Mouse (Mus musculus) neural tube, embryonic 11.5 days (tissue): ENCODE measurements around the gene Kcnc4. TPM values are rescaled to one million over a fixed set of nuclear protein-coding genes. Genes with fewer than 3 reads are reported as not detected.

ENCODE experiments used
- ATAC-seq: fragments of 200-750 bp; cut with Nextera tagmentation; 2 replicates; pipeline ENCODE4 v1.8.0; 2017; ENCODE audit warnings: moderate number of reproducible peaks, mild to moderate bottlenecking, moderate TSS enrichment, moderate library complexity; ENCODE audit not compliant: insufficient read depth, low FRiP score, low TSS enrichment
- DNase-seq: peaks from one replicate; pipeline ENCODE4 v3.0.0-alpha.2; 2015; ENCODE audit warnings: low spot score
- H3K27ac ChIP-seq: fragments of 300-500 bp; sonication (generic); 2 replicates; pipeline ENCODE4 v1.5.1; 2014; ENCODE audit warnings: low read depth, mild to moderate bottlenecking, low read length
- H3K27me3 ChIP-seq: fragments of 300-500 bp; sonication (generic); 2 replicates; pipeline ENCODE4 v1.6.1; 2014; ENCODE audit warnings: mild to moderate bottlenecking, low read length, mixed read lengths; ENCODE audit not compliant: control insufficient read depth, insufficient read depth
- H3K36me3 ChIP-seq: fragments of 300-500 bp; sonication (generic); 2 replicates; pipeline ENCODE4 v1.6.1; 2014; ENCODE audit warnings: mild to moderate bottlenecking, low read length, moderate library complexity, mixed read lengths; ENCODE audit not compliant: control insufficient read depth, insufficient read depth
- H3K4me1 ChIP-seq: fragments of 300-500 bp; sonication (generic); 2 replicates; pipeline ENCODE4 v1.6.1; 2014; ENCODE audit warnings: low read length, mixed read lengths; ENCODE audit not compliant: control insufficient read depth, insufficient read depth
- H3K4me2 ChIP-seq: fragments of 300-500 bp; sonication (generic); 2 replicates; pipeline ENCODE4 v1.6.1; 2014; ENCODE audit warnings: low read depth, mild to moderate bottlenecking, moderate library complexity
- H3K4me3 ChIP-seq: fragments of 300-500 bp; sonication (generic); 2 replicates; pipeline ENCODE4 v1.5.1; 2014; ENCODE audit warnings: low read depth, low read length
- H3K9ac ChIP-seq: fragments of 300-500 bp; sonication (generic); 2 replicates; pipeline ENCODE4 v1.6.1; 2014; ENCODE audit warnings: mild to moderate bottlenecking, low read length
- H3K9me3 ChIP-seq: fragments of 300-500 bp; sonication (generic); 2 replicates; pipeline ENCODE4 v1.6.1; 2016; ENCODE audit warnings: low read length; ENCODE audit not compliant: control insufficient read depth
- WGBS: fragments of 180-500 bp; shearing (Covaris S2); extraction: QIAGEN DNeasy Blood & Tissue Kit; methylation state at CpG from one replicate; pipeline ENCODE4 v1.1.7; 2014; 5-methylcytosine and 5-hydroxymethylcytosine counted together
- polyA plus RNA-seq: library from polyadenylated mRNA; unstranded; fragments of >200 nt; fragmentation: Nextera tagmentation; extraction: Ambion mirVana; gene quantifications from 2 replicates; pipeline ENCODE4 v1.2.1, GENCODE M21; 2014

Kcnc4 gene
- polyA plus RNA-seq, 1 experiment from 2014 or later: 0.05 TPM

DNA sequence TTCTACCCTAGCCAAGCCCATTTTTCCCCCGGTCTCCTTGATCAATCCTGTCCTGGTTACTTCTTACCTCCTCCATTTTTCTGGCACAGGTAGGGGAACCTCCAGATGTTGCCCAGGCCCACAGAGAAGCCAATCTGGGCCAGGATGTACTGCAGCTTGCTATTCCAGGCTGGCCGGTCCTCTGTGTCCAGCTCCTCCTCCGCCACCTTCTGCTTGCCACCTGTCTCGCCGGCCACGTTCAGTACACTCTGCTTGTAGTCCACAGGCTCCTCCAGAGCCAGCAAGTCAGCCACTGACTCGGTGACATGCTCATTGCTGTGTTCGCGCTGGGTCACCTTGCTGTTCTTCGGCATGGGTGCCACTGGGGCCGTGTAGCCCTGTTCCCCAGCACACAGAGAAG, 40.9 kb upstream of the Kcnc4 start:
- no peak overlapping the region for H3K4me3 ChIP-seq
- ATAC-seq (no peak), DNase-seq (no peak)
- H3K36me3 ChIP-seq: no peaks in the 10 kb centered on the region
- H3K9ac ChIP-seq: no peak overlapping the region
- no peak overlapping the region for H3K27ac ChIP-seq
- no peaks in the 10 kb centered on the region for H3K27me3 ChIP-seq
- H3K9me3 ChIP-seq: no peaks in the 10 kb centered on the region
- H3K4me1 ChIP-seq: peaks cover under 1% of the 10 kb centered on the region; the same call in 1 of the 2 replicates
- WGBS: 94% methylated on average over 11 of the region's 11 CpGs
- no peak overlapping the region for H3K4me2 ChIP-seq

DNA sequence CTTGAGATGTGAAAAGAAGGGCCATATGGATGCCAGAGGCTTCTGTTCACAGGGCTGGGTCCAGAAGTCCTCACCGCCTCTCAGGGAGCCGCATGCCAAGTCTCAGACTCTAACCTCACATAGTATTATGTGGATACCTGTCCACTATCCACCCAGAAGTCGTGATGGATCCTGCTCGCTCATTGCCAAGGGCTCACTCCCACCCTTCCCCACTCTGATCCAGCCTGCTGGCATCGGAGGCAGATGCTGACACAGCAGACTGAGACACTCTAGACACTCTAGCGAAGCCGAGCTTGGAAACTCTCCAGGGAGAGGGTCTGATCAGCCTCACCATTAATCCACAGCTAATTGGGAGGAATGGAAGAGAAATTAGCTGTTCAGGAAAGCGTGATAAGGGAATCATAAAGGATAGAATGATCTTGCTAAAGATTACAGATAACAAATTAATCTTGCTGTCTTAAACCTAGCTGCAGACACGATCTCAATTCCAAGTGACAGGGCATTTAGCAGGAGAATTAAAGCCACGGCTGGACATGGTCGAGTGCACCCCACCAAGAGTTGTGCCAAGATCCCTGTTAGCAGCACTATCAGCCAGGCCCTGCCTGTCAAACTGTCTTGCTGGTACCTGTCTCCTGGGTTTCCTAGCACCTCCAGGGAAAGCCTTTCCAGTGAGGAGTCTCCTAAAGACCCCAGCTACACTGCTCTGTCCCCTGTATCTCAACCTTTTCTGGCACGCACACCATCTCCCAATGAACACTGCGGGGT, 36.9 kb upstream of the Kcnc4 start:
- ATAC-seq: no peak
- Histone ChIP-seq H3K4me2 (no peak overlapping the region), H3K36me3 (no peaks in the 10 kb centered on the region), H3K27me3 (no peaks in the 10 kb centered on the region), H3K27ac (no peak overlapping the region), H3K9ac (no peak overlapping the region), H3K9me3 (no peaks in the 10 kb centered on the region), H3K4me1 (no peaks in the 10 kb centered on the region), H3K4me3 (no peak overlapping the region)
- no peak for DNase-seq
- 81% methylated on average over 13 of the region's 13 CpGs for WGBS

DNA sequence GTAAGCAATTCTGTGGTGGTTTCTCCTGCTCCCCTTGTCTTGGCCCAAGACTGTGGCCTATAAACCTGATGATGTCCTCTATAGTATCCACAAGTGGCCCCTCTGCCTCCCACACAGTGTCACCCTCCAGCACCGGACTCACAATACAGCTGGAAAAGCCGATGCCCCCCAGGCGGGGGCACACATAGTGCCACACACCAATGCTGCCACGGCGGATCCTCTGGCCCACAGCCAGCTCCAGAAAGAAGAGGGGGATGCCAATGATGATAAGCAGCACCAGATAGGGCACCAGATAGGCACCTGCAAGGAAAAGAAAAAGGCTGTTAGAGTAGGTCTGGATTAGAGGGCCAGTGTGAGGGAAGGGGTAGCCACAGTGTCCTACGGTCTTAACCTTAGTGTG, 36.2 kb upstream of the Kcnc4 start:
- H3K9me3 ChIP-seq: no peaks in the 10 kb centered on the region
- no peak overlapping the region for H3K9ac ChIP-seq
- 95% methylated on average over 6 of the region's 6 CpGs for WGBS
- H3K36me3 ChIP-seq: no peaks in the 10 kb centered on the region
- H3K4me3 ChIP-seq: no peak overlapping the region
- ATAC-seq: no peak
- no peak for DNase-seq
- H3K27ac ChIP-seq: no peak overlapping the region
- no peaks in the 10 kb centered on the region for H3K27me3 ChIP-seq
- H3K4me2 ChIP-seq: no peak overlapping the region
- H3K4me1 ChIP-seq: no peaks in the 10 kb centered on the region

DNA sequence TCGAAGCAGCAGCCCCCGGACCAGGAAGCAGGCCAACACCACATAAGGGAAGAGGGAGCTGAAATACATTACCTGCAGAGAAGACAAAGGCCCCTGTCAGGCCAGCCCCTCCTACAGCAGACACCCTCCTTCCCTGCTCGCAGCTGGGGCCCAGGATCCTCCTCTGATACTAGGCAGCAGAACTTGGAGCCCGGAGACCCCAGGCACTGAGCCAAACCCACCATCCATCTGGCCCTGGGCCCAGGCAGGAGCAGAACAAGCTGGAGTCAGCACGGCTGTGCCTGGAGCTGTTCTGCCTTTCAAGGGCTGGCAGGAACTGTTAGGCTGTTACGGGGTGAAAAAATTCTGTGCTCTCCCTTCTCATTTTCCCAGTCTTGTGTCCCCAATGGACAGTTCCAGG, 32.1 kb upstream of the Kcnc4 start:
- Histone ChIP-seq H3K4me2 (no peak overlapping the region), H3K4me3 (no peak overlapping the region), H3K36me3 (no peaks in the 10 kb centered on the region), H3K27me3 (no peaks in the 10 kb centered on the region), H3K9ac (0 out of 2 replicates have a peak overlapping the region, but pooled peaks have one; percentile 22), H3K27ac (no peak overlapping the region), H3K4me1 (no peaks in the 10 kb centered on the region), H3K9me3 (no peaks in the 10 kb centered on the region)
- WGBS: 64% methylated on average over 6 of the region's 6 CpGs
- ATAC-seq: no peak
- DNase-seq: no peak

DNA sequence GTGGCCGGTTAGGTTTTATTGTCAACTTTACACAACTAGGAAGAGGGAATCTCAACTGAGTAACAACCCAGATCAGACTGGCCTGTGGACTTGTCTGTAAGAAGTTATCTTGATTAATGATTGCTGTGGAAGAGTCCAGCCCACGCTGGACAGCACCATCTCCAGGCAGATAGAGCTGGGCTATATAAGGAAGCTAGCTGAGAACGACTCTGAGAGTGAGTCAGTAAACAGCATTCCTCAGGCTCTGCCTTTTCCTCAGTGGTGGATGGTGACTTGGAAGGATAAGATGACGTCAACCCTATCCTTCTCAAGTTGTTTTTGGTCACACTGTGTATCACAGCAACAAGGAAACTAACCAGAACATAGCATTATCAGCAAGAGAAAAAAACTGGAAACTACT, 29.3 kb upstream of the Kcnc4 start:
- no peak for ATAC-seq
- Histone ChIP-seq H3K27ac (no peak overlapping the region), H3K27me3 (no peaks in the 10 kb centered on the region), H3K36me3 (no peaks in the 10 kb centered on the region), H3K9ac (no peak overlapping the region), H3K4me3 (no peak overlapping the region), H3K4me2 (no peak overlapping the region), H3K4me1 (no peaks in the 10 kb centered on the region), H3K9me3 (no peaks in the 10 kb centered on the region)
- DNase-seq: no peak
- whole genome bisulfite sequencing: 66% methylated on average over 4 of the region's 4 CpGs

DNA sequence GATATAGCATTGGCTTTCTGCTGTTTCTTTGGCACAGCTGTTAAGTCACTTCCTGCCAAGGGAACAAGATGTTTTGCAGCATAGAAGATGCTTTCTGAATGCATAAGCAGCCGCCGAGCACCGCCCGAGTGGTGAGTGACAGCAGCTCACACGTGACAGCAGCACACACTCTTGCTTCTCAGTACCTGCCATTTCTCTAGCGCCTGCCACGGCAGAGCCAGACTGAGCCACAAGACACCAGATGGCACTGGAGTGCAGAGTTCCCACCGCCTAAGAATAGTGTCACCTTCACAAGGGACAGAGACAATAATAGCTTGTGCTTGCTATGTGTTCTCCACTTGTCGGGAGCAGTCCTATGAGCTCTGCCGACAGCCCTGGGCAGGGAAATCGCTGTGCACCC, 23.9 kb upstream of the Kcnc4 start:
- Histone ChIP-seq H3K36me3 (no peaks in the 10 kb centered on the region), H3K27ac (no peak overlapping the region), H3K9ac (no peak overlapping the region), H3K4me1 (no peaks in the 10 kb centered on the region), H3K4me3 (no peak overlapping the region), H3K9me3 (no peaks in the 10 kb centered on the region), H3K4me2 (no peak overlapping the region), H3K27me3 (no peaks in the 10 kb centered on the region)
- WGBS: 51% methylated on average over 11 of the region's 11 CpGs
- DNase-seq (no peak), ATAC-seq (peak; percentile 60; the same call in 1 of the 2 replicates)

DNA sequence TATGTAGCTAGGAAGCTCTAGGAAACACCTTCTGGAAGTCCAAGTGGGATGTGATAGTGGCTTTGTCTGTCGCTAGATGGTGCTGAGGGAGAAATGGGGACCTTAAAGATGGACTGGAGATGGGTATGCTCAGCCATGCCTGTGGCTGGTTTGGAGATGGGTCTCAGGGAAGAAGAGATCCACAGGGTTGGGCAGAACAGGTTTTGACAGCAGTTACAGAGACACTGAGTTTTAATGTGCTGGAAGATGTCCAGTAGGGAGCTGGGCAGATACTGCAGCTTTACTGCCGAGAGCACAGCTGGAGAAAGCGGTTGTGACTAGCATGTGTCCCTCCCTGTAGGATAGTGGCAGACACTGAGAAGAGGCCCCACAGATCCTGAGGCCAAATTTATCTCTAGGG, 21.3 kb upstream of the Kcnc4 start:
- WGBS: 54% methylated on average over 3 of the region's 3 CpGs

DNA sequence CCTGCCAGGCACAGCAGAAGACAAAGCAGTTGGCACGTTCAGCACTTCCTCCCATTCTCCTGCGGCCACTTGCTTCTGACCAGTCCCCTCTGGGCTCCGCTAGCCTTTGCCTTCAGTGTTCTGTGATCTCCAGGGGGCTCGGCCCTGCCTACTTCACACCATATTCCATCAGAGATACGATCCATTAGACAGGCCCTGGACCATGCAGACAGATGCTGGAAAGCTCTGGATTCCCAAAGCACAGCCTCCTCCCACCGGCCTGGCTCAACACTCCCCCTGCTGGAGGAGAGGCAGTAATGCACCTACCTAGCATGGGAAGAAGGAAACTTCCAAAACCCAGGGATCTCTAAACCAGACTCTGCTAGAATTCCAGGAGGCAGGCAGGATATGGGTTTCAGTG, 12.8 kb upstream of the Kcnc4 start:
- Histone ChIP-seq H3K27ac (no peak overlapping the region), H3K27me3 (no peaks in the 10 kb centered on the region), H3K9ac (no peak overlapping the region), H3K4me1 (no peaks in the 10 kb centered on the region), H3K36me3 (no peaks in the 10 kb centered on the region), H3K9me3 (no peaks in the 10 kb centered on the region), H3K4me3 (no peak overlapping the region), H3K4me2 (no peak overlapping the region)
- DNase-seq (peak; percentile 66), ATAC-seq (peak; percentile 49; the same call in 1 of the 2 replicates)
- 30% methylated on average over 6 of the region's 6 CpGs for WGBS

More for the DNA sequence above, 21.3 kb upstream of the Kcnc4 start:
- H3K9ac ChIP-seq: no peak overlapping the region
- DNase-seq: peak; percentile 48
- no peak overlapping the region for H3K4me2 ChIP-seq
- H3K27me3 ChIP-seq: no peaks in the 10 kb centered on the region
- H3K27ac ChIP-seq: no peak overlapping the region
- H3K9me3 ChIP-seq: no peaks in the 10 kb centered on the region
- ATAC-seq: no peak
- no peak overlapping the region for H3K4me3 ChIP-seq
- no peaks in the 10 kb centered on the region for H3K36me3 ChIP-seq
- no peaks in the 10 kb centered on the region for H3K4me1 ChIP-seq

DNA sequence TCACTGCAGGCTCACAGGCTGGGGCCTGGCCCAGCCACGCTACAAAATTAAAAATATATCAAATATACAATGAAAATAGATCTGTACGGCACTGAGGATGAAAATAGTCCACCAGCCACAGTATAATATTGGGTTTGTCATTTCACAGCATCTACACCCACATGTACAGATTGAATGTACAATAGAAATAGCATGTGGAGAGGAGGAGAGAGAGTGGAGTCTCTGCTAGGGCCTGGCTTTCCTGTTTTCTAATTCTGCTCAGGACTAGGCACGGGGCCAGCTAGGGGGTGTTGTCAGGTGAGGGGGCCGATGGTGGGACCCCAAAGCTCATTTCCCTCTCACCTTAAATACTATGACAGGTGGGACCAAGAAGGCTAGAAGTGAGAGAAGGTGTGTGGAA, 9.7 kb upstream of the Kcnc4 start:
- 83% methylated on average over 4 of the region's 4 CpGs for WGBS
- Histone ChIP-seq H3K27me3 (no peaks in the 10 kb centered on the region), H3K9me3 (no peaks in the 10 kb centered on the region), H3K36me3 (no peaks in the 10 kb centered on the region), H3K4me3 (no peak overlapping the region), H3K4me2 (no peak overlapping the region), H3K27ac (no peak overlapping the region), H3K4me1 (no peaks in the 10 kb centered on the region), H3K9ac (no peak overlapping the region)
- ATAC-seq: no peak
- no peak for DNase-seq
